Mouse (Mus musculus) intestine, embryonic 16.5 days (tissue): Measurements from ENCODE around the gene 2300002M23Rik. TPM values are rescaled to one million over a fixed set of nuclear protein-coding genes. Genes with fewer than 3 reads are reported as not detected.

ENCODE experiments used
- ATAC-seq: fragments of 200-750 bp; cut with Nextera tagmentation; 2 replicates; pipeline ENCODE4 v1.8.0; 2017; ENCODE audit warnings: moderate TSS enrichment, moderate library complexity
- H3K27ac ChIP-seq: fragments of 300-500 bp; sonication (generic); 2 replicates; pipeline ENCODE4 v1.5.1; 2014; ENCODE audit warnings: mild to moderate bottlenecking, low read length
- H3K27me3 ChIP-seq: fragments of 300-500 bp; sonication (generic); replicated peaks from 2 replicates; pipeline ENCODE4 v1.6.1; 2014; ENCODE audit warnings: low read length, control low read depth, mixed read lengths; ENCODE audit not compliant: control insufficient read depth, insufficient read depth
- H3K36me3 ChIP-seq: fragments of 300-500 bp; sonication (generic); 2 replicates; pipeline ENCODE4 v1.6.1; 2014; ENCODE audit warnings: low read length, control low read depth; ENCODE audit not compliant: control insufficient read depth, insufficient read depth
- H3K4me1 ChIP-seq: fragments of 300-500 bp; sonication (generic); 2 replicates; pipeline ENCODE4 v1.6.1; 2014; ENCODE audit warnings: low read length, control low read depth, mixed read lengths; ENCODE audit not compliant: control insufficient read depth, insufficient read depth
- H3K4me2 ChIP-seq: fragments of 300-500 bp; sonication (generic); 2 replicates; pipeline ENCODE4 v1.6.1; 2014; ENCODE audit warnings: low read depth, low read length, control low read depth
- H3K4me3 ChIP-seq: fragments of 300-500 bp; sonication (generic); 2 replicates; pipeline ENCODE4 v1.5.1; 2014; ENCODE audit warnings: mild to moderate bottlenecking, low read length
- H3K9ac ChIP-seq: fragments of 300-500 bp; sonication (generic); 2 replicates; pipeline ENCODE4 v1.6.1; 2014; ENCODE audit warnings: low read depth, low read length
- H3K9me3 ChIP-seq: fragments of 300-500 bp; sonication (generic); 2 replicates; pipeline ENCODE4 v1.6.1; 2016; ENCODE audit warnings: low read length, control low read depth; ENCODE audit not compliant: control insufficient read depth
- WGBS: fragments of 180-500 bp; shearing (Covaris S2); extraction: QIAGEN DNeasy Blood & Tissue Kit; methylation state at CpG from one replicate; pipeline ENCODE4 v1.1.7; 2014; 5-methylcytosine and 5-hydroxymethylcytosine counted together
- polyA plus RNA-seq: library from polyadenylated mRNA; unstranded; fragments of >200 nt; fragmentation: Nextera tagmentation; extraction: Ambion mirVana; gene quantifications from 2 replicates; pipeline ENCODE4 v1.2.1, GENCODE M21; 2015

2300002M23Rik gene
- polyA plus RNA-seq, 1 experiment from 2014 or later, result not detected

DNA sequence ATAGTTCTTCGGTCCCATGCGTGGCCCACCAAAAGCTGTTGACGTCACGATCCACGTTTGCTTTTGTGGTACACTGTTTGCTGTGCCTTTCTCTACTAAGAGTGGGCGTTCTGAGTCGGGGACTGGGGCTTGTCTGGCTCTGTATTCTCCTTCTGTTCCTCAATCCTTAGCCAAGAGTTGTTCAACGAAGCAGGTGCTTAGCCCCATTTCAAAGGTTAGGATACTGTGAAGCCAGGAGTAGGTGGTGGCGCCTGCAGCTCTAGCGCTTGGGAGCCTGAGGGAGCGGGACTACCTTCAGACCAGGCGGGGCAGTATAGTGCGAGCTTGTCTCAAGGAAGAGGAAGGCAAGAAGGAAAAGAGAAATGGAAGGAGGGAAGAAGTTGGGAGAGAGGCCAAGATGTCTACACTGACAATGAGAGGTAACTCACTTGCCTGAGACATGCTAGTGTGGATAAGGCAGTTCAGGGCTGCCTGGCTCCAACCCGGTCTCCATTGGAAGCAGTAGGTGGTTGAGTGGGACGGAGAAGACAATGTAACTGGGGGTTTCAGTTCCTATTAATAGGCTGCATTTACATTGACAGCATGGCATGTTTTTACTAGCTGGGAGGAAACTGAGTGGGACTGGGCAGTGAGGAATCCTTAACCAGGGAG, 24.4 kb upstream of the 2300002M23Rik start:
- Histone ChIP-seq H3K27ac (no peak overlapping the region), H3K27me3 (no peaks in the 10 kb centered on the region), H3K9ac (no peak overlapping the region), H3K36me3 (no peaks in the 10 kb centered on the region), H3K4me1 (no peaks in the 10 kb centered on the region), H3K9me3 (no peaks in the 10 kb centered on the region), H3K4me3 (no peak overlapping the region), H3K4me2 (no peak overlapping the region)
- 80% methylated on average over 15 of the region's 15 CpGs for WGBS
- ATAC-seq, result no peak

DNA sequence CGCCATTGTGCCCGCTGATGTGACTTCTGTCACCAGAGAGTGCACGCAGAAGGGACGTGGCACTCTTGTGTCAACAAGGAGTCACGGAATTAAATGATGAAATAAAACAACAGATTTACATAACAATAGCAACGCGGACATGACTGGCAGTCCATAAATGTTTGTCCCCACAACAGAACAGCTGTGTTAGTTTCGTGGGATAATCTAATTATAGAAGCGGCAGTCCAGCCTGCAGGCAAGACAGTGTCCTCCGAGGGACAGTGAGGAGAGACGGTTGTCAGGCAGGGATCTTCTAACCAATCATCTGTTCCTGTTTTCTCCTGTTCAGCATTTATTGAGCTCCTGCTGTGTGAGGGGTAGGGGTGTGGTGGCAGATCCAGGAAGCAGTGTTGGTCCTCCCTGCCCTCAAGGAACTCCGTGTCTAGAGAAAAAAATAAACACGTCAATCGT, 23.8 kb upstream of the 2300002M23Rik start:
- 47% methylated on average over 14 of the region's 14 CpGs for WGBS
- Histone ChIP-seq H3K9ac (no peak overlapping the region), H3K9me3 (no peaks in the 10 kb centered on the region), H3K27ac (no peak overlapping the region), H3K27me3 (no peaks in the 10 kb centered on the region), H3K4me1 (no peaks in the 10 kb centered on the region; the same call in 1 of the 2 replicates), H3K4me2 (no peak overlapping the region), H3K4me3 (no peak overlapping the region), H3K36me3 (no peaks in the 10 kb centered on the region)
- no peak for ATAC-seq

DNA sequence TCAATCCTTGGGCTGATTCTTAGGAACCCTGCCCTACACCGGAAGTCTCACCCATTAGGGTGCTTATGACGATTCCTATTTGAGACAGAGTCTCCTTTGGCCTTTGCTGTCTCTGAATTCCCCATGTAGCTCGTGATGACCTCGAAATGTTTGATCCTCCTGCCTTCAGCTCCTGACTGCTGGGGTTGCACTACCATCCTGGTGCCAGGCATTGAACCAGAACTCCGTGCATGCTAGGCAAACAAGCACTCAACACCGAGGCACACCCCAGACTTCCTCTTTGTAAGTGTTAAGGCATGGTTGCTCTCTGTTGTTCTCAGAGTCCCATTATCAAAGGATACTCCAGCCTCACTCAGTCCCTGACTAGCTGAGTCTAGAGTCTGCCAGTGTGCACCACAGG, 23.2 kb upstream of the 2300002M23Rik start:
- Histone ChIP-seq H3K36me3 (no peaks in the 10 kb centered on the region), H3K9me3 (no peaks in the 10 kb centered on the region), H3K4me1 (peaks cover 5% of the 10 kb centered on the region), H3K27ac (no peak overlapping the region), H3K9ac (no peak overlapping the region), H3K4me3 (no peak overlapping the region), H3K4me2 (no peak overlapping the region), H3K27me3 (no peaks in the 10 kb centered on the region)
- WGBS, result 73% methylated on average over 6 of the region's 6 CpGs
- ATAC-seq, result no peak

DNA sequence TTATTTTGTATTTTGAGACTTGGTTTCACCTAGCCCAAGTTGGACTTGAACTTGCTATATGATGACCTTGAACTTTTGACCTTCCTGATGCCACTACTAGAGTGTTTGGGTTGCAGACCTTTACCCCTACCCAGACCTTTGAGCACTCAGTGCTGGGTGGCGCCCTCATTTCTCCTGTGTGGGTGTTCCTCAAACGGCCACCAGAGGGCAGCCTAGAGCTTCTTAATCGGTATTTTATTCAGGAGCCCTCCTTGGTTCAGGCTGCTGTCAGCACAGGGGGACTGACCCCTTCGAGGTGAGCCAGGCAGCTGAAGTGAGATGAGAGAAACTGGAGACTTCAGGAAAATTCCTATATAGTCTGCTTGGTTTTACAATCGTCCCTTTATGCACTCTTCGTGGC, 22.6 kb upstream of the 2300002M23Rik start:
- H3K4me3 ChIP-seq, result no peak overlapping the region
- H3K4me2 ChIP-seq, result no peak overlapping the region
- no peaks in the 10 kb centered on the region for H3K9me3 ChIP-seq
- H3K36me3 ChIP-seq, result no peaks in the 10 kb centered on the region
- no peaks in the 10 kb centered on the region for H3K27me3 ChIP-seq
- H3K9ac ChIP-seq, result no peak overlapping the region
- peak; percentile 31; the same call in 1 of the 2 replicates for ATAC-seq
- H3K27ac ChIP-seq, result no peak overlapping the region
- peaks cover 5% of the 10 kb centered on the region for H3K4me1 ChIP-seq
- 36% methylated on average over 6 of the region's 6 CpGs for WGBS

DNA sequence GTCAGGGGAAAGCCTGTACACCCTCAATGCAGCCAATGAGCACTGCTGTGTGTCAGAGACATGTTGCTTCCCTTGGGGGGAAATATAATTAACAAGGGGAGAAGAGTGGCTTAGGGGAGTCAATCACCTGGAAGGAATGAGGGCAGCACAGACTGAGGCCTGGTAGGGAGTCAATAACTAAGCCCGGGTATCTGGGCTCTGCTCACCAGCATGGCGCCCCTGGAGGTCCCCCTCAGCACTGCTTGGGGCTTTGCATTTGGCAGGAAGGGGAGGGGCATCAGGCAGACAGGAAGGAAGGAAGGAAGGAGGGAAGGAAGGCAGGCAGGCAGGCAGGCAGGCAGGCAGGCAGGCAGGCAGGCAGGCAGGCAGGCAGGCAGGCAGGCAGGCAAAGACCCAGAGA, 19.8 kb upstream of the 2300002M23Rik start:
- ATAC-seq, result no peak
- no peaks in the 10 kb centered on the region for H3K36me3 ChIP-seq
- no peaks in the 10 kb centered on the region for H3K27me3 ChIP-seq
- no peaks in the 10 kb centered on the region for H3K9me3 ChIP-seq
- H3K4me3 ChIP-seq, result no peak overlapping the region
- H3K27ac ChIP-seq, result no peak overlapping the region
- H3K9ac ChIP-seq, result no peak overlapping the region
- 69% methylated on average over 2 of the region's 2 CpGs for WGBS
- peaks cover 9% of the 10 kb centered on the region for H3K4me1 ChIP-seq
- no peak overlapping the region for H3K4me2 ChIP-seq

DNA sequence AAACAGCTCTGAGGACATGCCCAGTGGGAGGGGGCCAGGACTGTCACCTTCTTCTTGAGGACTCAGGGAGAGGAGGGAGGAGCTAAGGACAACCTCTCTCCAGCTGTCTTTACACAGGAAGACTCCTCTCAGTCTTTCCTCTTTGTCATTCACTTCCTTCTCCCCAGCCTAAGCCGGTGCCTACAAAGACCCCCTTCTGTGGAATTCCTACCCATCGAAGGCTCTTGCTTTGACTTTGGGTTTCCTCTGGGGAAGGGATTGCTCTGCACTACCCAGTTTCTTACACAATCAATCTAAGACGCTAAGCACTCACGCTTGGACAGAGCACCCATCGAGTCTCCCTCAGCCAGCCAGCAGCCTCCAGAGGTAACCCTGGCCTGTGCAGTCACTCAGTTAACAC, 18.6 kb upstream of the 2300002M23Rik start:
- Histone ChIP-seq H3K4me2 (no peak overlapping the region), H3K4me3 (no peak overlapping the region), H3K27me3 (no peaks in the 10 kb centered on the region), H3K9ac (0 out of 2 replicates have a peak overlapping the region, but pooled peaks have one; percentile 3), H3K9me3 (no peaks in the 10 kb centered on the region), H3K27ac (peak overlapping the region; percentile 54), H3K4me1 (peaks cover 9% of the 10 kb centered on the region), H3K36me3 (no peaks in the 10 kb centered on the region)
- 34% methylated on average over 5 of the region's 5 CpGs for WGBS
- ATAC-seq, result no peak

DNA sequence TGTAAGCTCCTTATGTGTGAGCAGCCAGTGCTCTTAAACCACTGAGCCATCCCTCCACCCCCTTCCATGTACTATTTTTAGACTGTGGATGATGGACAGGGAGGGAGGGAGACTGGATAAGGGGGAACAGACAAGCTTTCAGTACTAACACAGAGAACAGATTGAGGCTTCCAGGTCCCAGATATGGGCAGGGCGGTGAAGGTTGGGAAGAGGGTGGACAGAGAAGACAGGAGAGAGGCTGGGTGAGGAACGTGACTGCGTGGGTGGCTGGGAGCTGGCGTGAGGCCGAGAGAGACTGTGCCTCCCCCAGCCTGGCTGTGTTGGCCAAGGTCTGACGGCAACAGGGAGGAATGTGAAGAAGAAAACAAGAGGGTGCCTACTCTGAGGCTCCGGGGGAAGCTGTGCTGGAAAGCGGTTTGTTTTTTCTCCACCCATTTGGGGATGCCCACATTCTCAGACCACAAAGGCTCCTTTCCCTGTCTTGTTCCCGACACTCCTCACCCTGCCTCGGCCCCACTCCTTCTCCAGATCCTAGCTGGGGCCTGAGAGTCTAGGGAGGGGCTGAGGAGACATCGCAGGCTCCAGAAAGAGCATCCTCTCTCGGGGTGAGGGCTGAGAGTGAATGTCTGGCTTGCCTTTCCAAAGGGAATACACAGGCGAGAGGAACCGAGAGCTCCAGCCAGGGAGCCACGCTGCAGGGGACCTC, 17.7 kb upstream of the 2300002M23Rik start:
- Histone ChIP-seq H3K9me3 (no peaks in the 10 kb centered on the region), H3K9ac (peak overlapping the region; percentile 17; the same call in 1 of the 2 replicates), H3K4me2 (no peak overlapping the region), H3K4me1 (peaks cover 9% of the 10 kb centered on the region), H3K4me3 (no peak overlapping the region), H3K27ac (peak overlapping the region; percentile 64), H3K27me3 (no peaks in the 10 kb centered on the region), H3K36me3 (no peaks in the 10 kb centered on the region)
- peak; percentile 82 for ATAC-seq
- WGBS, result 37% methylated on average over 15 of the region's 15 CpGs

DNA sequence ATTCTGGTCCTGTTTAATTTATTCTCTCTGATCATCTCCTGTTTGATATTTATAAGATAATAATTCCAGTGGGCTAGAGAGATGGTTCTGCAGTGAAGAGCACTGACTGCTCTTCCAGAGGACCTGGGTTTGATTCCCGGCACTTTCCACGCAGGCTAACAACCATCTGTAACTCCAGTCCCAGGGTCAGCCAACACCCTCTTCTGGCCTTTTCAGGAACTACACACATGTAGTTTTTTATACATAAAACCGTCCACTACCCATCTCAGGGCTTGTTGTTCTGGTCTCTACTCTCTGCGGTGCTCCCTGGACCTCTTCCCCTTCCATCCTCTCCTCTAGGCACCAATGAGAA, 17.1 kb upstream of the 2300002M23Rik start:
- peaks cover 9% of the 10 kb centered on the region for H3K4me1 ChIP-seq
- no peaks in the 10 kb centered on the region for H3K9me3 ChIP-seq
- 94% methylated on average over 4 of the region's 4 CpGs for WGBS
- no peak for ATAC-seq
- no peak overlapping the region for H3K4me2 ChIP-seq
- no peaks in the 10 kb centered on the region for H3K36me3 ChIP-seq
- 0 out of 2 replicates have a peak overlapping the region, but pooled peaks have one; percentile 17 for H3K9ac ChIP-seq
- peak overlapping the region; percentile 64 for H3K27ac ChIP-seq
- no peak overlapping the region for H3K4me3 ChIP-seq
- H3K27me3 ChIP-seq, result no peaks in the 10 kb centered on the region

DNA sequence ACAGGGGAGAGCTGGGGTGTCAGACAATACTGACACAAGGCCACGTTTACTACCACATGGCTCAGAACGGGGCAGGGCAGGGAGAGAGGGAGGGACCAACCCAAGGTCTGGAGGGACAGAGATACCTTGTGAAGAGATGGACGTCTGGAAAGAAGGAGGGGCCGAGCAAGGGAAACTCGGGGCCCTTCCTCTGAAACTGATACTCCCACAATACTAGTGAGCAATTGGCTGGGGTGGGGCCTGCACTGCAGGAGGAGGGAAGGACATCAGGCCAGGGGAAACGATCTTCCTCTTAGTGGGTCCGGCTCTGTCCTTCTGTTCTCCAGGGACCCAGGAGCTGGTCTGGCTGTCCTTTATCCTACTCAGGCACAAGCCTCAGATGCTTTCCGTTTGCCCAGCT, 16.4 kb upstream of the 2300002M23Rik start:
- Histone ChIP-seq H3K9ac (peak overlapping the region; percentile 35; the same call in 1 of the 2 replicates), H3K36me3 (no peaks in the 10 kb centered on the region), H3K27ac (peak overlapping the region; percentile 23), H3K4me2 (no peak overlapping the region), H3K4me1 (peaks cover 9% of the 10 kb centered on the region), H3K27me3 (no peaks in the 10 kb centered on the region), H3K9me3 (no peaks in the 10 kb centered on the region), H3K4me3 (no peak overlapping the region)
- 37% methylated on average over 8 of the region's 8 CpGs for WGBS
- peak; percentile 29; the same call in 1 of the 2 replicates for ATAC-seq
